Mouse (Mus musculus): ENCODE measurements around the gene Bace2.

Bace2 gene

DNA sequence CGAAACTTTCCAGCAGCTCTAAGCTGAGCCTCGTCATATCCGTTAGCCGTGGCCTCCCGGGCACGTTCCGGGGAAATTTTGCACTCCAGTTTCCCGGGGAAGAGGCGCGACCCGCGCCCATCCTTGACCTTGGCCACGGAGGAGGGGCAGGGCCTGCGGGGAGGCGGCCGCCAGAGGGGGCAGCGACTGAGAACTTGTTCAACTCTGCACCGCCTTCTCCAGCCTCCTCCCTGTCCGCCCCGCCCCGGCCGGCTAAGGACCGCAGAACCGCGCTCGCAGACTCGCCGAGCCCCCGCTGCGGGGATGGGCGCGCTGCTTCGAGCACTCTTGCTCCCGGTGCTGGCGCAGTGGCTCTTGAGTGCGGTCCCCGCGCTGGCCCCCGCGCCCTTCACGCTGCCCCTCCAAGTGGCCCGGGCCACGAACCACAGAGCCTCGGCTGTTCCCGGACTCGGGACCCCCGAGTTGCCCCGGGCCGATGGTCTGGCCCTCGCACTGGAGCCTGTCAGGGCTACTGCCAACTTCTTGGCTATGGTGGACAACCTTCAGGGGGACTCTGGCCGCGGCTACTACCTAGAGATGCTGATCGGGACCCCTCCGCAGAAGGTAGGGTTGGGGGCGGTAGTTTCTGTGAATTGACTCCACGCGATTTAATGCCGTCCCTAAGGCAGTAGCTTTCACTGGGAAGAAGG lies at the start of gene Bace2:
TSS of gene Bace2 (plus strand) at position 244 of the 689 bp plus-strand sequence.
- DNase-seq (ENCODE audit: low spot score in 2 of 2) = peak in 1 of 2 experiments; percentile 20

GRCm38 (mm10) chr16:97307594-97307993 lies 48.9 kb upstream of the Bace2 start:
- no peak for DNase-seq (ENCODE audit: low spot score in 2 of 2)

DNA sequence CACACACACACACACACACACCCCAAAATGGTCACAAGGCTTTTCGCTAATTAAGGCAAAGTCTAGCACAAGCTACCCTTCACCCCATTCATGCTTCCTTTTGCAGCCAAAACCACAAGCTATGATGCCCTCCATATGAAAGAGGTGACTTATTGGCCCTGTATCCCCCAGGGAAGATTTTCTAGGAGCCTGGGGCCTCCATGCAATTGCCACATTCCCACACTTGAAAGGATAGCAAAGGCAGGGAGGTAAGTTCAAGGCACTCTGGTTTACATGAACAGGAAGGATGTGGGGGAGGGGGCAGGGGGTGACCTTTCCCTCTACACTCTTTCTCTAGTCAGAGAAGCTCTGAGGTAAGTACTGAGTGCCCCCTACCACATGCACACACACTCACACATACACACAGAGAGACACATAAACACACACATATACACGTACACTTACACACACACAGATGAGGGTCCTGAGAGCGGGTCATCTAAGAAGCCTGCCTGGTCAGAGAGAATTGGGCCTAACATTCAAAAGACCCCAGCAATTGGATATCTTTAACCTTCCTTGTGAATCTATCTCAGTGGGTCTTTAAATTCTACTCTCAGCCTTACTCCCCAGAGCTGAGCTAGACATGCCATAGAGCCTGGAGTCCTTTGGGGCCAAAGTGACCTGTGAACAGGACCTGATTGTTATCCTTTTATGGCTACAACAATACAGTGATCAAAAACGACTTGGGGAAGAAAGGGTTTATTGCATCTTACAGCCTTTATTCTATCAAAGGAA lies 46.6 kb upstream of the Bace2 start:
- no peak for DNase-seq (ENCODE audit: low spot score in 2 of 2)

DNA sequence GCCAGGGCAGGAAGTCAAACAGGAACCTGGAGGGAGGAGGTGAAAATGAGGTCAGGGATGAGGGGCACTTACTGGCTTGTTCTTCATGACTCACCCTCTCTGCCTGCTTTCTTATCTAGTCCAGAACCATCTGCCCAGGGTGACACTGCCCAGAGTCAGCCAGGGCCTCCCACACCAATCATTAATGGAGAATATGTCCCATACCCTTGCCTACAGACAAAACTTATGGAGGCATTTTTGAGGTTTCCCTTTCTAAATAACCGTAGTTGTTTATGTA lies 46.0 kb upstream of the Bace2 start:
- DNase-seq (ENCODE audit: low spot score in 2 of 2) = no peak

- peak; percentile 60 to 70 for DNase-seq (ENCODE audit: low spot score in 2 of 2)
Observed at GRCm38 (mm10) chr16:97312960-97313686, 43.4 kb upstream of the Bace2 start.

DNA sequence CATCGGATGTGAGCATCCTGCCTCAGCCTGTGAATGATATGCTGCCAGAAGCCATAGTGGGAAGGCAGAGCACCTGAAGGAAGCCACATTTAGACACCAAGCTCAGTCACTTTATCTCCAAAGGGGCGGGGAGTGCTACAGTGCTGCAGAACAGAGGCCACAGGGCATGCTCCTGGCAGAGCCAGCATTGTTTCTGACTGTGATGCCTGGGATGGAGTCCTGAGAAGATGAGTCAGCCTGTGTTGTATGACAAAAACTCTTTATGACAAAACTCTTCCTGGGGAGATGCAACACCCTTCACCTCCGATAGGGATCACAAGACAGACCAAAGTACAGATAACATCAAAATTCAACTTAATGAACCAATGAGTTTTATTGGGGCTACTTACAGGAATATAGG lies 35.0 kb upstream of the Bace2 start:
- DNase-seq (ENCODE audit: low spot score in 2 of 2) = no peak

GRCm38 (mm10) chr16:97322604-97323003 lies 33.9 kb upstream of the Bace2 start:
- DNase-seq (ENCODE audit: low spot score in 2 of 2) = no peak

DNA sequence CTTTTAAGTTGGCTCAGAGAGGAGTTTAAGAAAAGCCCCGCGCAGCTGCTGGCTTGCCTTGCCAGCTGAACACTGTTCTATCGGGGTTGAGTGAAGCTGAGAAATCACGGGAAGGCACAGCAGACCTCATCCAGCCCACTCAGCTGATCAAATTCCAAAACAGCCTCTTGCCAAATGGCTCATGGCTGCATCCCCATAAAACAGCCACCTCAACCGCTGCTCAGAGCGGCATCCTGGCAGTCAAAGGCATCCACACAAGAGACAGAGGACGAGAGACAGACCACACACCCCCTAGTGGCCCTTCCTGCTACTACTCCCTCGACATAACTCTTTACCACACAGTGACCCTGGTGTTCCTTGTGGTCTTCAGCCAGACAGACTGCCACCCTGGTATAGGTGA lies 30.6 kb upstream of the Bace2 start:
- peak; percentile 49 to 58 for DNase-seq (ENCODE audit: low spot score in 2 of 2)

DNA sequence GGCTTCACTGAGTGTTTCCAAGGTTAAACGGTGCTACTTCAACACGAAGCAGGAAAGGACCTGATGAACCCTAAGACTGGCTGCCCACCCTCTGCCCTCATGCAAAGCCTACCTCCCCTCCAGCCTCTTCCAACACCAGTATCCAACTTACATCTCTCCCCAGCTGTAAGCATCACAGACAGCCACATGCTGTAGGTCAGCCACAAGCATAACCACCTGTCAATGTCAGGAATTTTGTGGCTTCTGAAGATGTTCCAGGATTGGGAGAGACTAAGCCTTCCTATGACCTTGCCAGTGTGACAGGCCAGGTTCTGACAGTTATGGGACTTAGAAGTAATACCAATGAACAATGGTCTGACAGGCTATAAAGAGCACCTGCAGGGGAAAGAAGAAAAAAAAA lies 27.9 kb upstream of the Bace2 start:
- DNase-seq (ENCODE audit: low spot score in 2 of 2) = no peak

DNA sequence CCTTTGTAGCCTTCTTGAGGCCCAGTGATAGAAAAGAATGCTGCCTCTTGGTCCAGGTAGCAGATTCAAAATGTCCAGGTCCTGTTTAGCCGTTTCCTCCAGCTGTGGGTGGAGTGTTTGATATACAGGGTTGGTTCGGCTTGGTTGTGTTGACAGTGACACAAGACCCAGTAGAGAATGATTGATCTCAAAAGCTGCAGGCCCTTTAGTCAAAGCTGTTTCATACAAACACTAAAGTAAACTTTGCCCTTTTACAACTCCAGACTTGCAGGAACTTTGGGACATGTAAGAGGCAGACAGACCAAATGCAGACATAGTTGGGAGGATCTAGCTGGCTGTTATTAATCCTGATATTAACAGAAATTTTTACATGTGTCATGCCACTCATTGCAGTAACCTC lies 3.5 kb upstream of the Bace2 start:
- DNase-seq (ENCODE audit: low spot score in 2 of 2) = no peak

- DNase-seq (ENCODE audit: low spot score in 2 of 2) = no peak
Observed at GRCm38 (mm10) chr16:97354632-97355031, 1.9 kb upstream of the Bace2 start.

- peak; percentile 22 to 46 for DNase-seq (ENCODE audit: low spot score in 2 of 2)
Observed at GRCm38 (mm10) chr16:97357188-97357821, 763 bp downstream of the Bace2 start.

- DNase-seq (ENCODE audit: low spot score in 2 of 2) = no peak
Observed at GRCm38 (mm10) chr16:97362231-97362888, 5.8 kb downstream of the Bace2 start.

GRCm38 (mm10) chr16:97366141-97366540 lies 9.6 kb downstream of the Bace2 start:
- DNase-seq (ENCODE audit: low spot score in 2 of 2) = no peak

GRCm38 (mm10) chr16:97370258-97370657 lies 13.7 kb downstream of the Bace2 start:
- DNase-seq (ENCODE audit: low spot score in 2 of 2) = no peak

DNA sequence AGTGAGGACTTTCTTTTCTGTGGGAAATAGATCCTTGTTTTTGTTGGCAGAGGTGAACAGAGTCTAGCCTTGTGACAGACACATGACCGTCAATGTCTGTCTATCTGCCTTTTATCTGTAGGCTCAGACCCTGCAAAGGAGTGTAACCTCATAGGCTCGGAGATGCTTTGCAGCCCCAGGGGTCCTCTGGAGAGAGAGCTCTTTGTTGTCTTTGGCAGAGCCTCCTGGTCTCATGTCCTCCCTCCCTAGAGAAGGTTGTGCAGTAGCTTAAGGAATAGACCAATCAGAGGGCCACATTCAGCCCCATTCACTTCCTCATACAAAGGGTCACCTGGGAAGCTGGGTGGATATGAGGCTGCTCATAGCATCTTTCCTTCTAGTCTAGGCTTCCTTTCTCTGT lies 31.4 kb downstream of the Bace2 start:
- no peak for DNase-seq (ENCODE audit: low spot score in 2 of 2)

DNA sequence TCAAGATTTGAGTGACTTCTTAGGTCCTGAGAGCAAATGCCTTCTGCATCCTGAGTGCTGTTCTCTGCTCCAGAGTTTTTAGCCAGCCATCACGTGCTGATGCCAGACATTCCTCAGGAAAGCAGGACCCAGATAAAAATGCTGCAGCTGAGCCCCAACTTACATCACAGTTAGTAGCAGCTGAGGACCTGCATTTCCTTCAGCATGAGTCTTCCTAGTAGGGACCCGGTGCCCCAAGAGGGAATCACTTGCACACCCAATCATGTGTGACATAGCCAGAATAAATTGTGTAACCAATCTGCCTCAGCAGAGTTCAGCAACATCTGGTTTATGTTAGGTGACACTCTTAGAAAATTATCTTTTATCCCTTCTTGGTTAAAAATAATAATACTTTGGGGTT lies 34.7 kb downstream of the Bace2 start:
- DNase-seq (ENCODE audit: low spot score in 2 of 2) = no peak

DNA sequence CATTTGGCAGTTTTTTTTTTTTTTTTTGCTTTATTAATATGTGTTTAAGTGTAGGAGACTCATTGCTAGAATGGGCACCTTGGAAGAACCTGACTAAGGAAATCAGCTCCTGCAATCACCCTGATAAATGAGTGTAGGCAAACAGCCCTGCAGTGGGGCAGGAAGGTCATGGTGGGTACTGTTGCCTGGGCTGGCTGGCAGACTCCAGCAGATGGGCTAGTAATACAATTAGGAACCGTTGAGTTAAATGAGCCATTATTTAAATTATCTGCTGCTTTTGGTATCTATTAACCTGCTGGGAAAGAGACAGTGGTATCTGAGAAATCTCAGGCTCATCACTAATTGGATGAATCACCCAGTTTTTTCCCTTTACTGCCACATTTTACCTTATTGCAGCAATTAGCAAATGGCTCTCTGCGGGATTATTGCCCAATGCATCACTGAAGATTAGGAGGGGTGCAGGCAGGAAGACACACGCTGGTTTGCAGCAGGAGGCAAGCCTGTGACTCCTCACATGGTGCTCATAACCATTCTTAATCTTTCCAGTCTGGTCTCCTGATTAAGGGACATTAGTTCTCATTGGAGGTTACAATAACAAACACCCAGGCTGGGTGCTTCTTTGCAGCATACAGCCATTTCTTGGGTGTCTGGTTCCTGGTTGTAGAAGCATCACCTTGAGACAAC lies 35.3 kb downstream of the Bace2 start:
- no peak for DNase-seq (ENCODE audit: low spot score in 2 of 2)

DNA sequence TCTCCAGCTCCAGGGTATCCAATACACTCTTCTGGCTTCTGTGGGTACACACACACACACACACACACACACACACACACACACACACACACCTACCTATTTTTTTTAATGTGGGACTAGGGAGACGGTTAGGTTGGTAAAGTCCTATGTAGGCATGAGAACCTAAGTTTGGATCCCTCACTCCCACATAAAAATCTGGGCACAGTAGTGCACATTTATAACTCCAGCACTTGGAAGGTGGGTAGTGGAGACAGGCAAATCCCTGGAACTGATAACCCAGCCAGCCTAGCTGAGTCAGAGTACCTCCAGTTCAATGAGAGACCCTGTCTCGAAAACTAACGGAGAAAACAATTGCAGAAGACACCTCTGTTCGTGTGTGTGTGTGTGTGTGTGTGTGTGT lies 39.9 kb downstream of the Bace2 start:
- DNase-seq (ENCODE audit: low spot score in 2 of 2) = peak in 1 of 2 experiments; percentile 44

GRCm38 (mm10) chr16:97397945-97398531 lies 41.5 kb downstream of the Bace2 start:
- no peak for DNase-seq (ENCODE audit: low spot score in 2 of 2)

DNA sequence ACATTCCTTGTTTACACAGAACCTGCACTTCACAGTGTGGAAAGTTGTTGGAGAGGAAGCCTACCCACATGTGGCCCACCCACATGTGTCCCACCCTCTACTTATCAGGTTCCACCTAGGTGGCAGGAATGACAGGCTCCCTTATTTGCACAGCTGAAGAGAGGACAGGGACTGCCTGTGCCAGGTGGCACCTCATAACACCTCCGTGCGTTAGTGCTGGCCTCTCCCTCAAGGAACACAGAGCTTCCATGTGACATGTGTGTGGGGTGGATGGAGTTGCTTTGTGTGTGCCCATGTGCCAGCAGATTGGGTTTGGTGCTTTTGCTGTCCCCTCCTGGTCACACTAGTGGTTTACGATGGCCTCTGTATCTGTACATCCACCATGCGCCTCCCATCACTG lies 43.4 kb downstream of the Bace2 start:
- no peak for DNase-seq (ENCODE audit: low spot score in 2 of 2)

All from right cerebral cortex, postnatal 36 days (tissue).